Mouse (Mus musculus) bone marrow, adult 2 months (tissue): Measurements from ENCODE around the gene Sorbs2. TPM values are rescaled to one million over a fixed set of nuclear protein-coding genes. Genes with fewer than 3 reads are reported as not detected.

Experiments used
- H3K27ac ChIP-seq: fragments of 200-500 bp; 2 replicates; pipeline ENCODE4 v1.5.1; 2012; ENCODE audit warnings: low read depth, mild to moderate bottlenecking, control low read depth, inconsistent platforms, low read length; ENCODE audit not compliant: control insufficient read depth, poor library complexity, insufficient read depth
- H3K4me1 ChIP-seq: fragments of 200-500 bp; 2 replicates; pipeline ENCODE4 v1.6.1; 2011; ENCODE audit warnings: low read length; ENCODE audit not compliant: control insufficient read depth, insufficient read depth
- H3K4me3 ChIP-seq: fragments of 200-500 bp; replicated peaks from 2 replicates; pipeline ENCODE3; 2011; ENCODE audit warnings: mild to moderate bottlenecking, low read depth, low read length, control low read depth; ENCODE audit not compliant: control insufficient read depth
- CTCF ChIP-seq: fragments of 200-500 bp; IDR thresholded peaks from 2 replicates; pipeline ENCODE4 v1.5.1; 2011; ENCODE audit warnings: low read length, control low read depth; ENCODE audit not compliant: control insufficient read depth, insufficient read depth
- POLR2A ChIP-seq: fragments of 200-500 bp; IDR thresholded peaks from 2 replicates; pipeline ENCODE4 v1.6.1; 2011; ENCODE audit warnings: low read depth, mild to moderate bottlenecking, control low read depth, low read length, borderline replicate concordance; ENCODE audit not compliant: control insufficient read depth
- WGBS: fragments of 180-500 bp; shearing (Covaris S2); methylation state at CpG from one replicate; pipeline ENCODE4 v1.1.7; 2018; 5-methylcytosine and 5-hydroxymethylcytosine counted together
- polyA plus RNA-seq: library from polyadenylated mRNA; stranded (reverse); fragments of >200 nt; gene quantifications from 2 replicates; pipeline ENCODE4 v1.2.4, GENCODE M21; 2011; ENCODE audit warnings: low replicate concordance; ENCODE audit not compliant: missing spikeins, insufficient read depth, insufficient read length

Sorbs2 gene
- polyA plus RNA-seq, 1 experiment = 6.5 TPM

GRCm38 (mm10) chr8:45796331-45796740 is 288.7 kb downstream of the Sorbs2 start:
- Histone ChIP-seq H3K4me1 (no peaks in the 10 kb centered on the region), H3K4me3 (no peak overlapping the region), H3K27ac (no peak overlapping the region)
- TF ChIP-seq POLR2A = no peak
- TF ChIP-seq CTCF = 0 out of 2 replicates have a peak, but pooled peaks have one; percentile 7
- WGBS = 57% methylated on average over 11 of the region's 11 CpGs

GRCm38 (mm10) chr8:45799517-45799916 is 291.9 kb downstream of the Sorbs2 start:
- TF ChIP-seq CTCF (no peak), POLR2A (no peak)
- H3K27ac ChIP-seq = no peak overlapping the region
- no peak overlapping the region for H3K4me3 ChIP-seq
- WGBS = 70% methylated on average over 4 of the region's 4 CpGs
- H3K4me1 ChIP-seq = no peaks in the 10 kb centered on the region

DNA sequence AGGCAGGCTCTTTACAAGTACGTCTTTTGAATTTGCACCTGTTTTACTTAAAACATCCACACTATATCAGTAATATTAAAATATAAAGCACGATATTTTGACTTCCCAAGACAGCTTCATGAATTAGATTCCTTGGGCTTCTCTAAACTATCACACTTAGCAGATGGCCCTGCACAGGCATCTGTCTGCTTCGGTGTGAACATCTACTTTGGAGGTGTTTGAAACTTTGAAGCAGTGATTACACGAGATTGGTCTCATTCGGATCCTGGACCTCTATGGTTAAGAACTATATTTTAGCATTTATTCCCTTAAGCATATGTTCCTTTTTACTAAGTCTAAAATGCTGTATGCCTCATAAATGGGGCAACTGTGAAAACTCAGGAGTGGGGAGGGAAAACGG is 301.0 kb downstream of the Sorbs2 start:
- TF ChIP-seq CTCF (no peak), POLR2A (no peak)
- WGBS = 85% methylated on average over 6 of the region's 6 CpGs

GRCm38 (mm10) chr8:45816765-45817426 is 309.3 kb downstream of the Sorbs2 start:
- no peak for TF ChIP-seq POLR2A
- no peak for TF ChIP-seq CTCF
- Histone ChIP-seq H3K27ac (no peak overlapping the region), H3K4me1 (no peaks in the 10 kb centered on the region), H3K4me3 (no peak overlapping the region)
- 21% methylated on average over 7 of the region's 7 CpGs for WGBS

More for the DNA sequence above, 301.0 kb downstream of the Sorbs2 start:
- H3K27ac ChIP-seq = no peak overlapping the region
- no peak overlapping the region for H3K4me3 ChIP-seq
- H3K4me1 ChIP-seq = no peaks in the 10 kb centered on the region

DNA sequence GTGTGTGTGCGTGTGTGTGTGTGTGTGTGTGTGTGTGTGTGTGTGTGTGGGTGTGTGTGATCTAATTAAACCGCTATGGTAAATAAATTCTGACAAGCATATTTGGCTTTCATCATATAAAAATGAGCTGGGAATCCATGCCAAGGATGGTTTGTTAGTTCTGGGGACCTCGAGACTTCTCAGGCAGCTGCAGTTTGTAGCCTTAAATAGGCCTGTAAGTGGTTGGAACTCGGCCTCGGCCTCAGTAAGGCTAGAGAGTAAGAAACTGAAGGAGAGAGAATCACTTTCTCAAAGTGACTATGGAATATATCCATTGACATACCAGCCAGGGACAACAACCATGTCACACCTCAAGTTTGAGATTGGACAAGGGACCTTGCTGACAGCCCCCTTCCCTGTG is 314.1 kb downstream of the Sorbs2 start:
- H3K27ac ChIP-seq = no peak overlapping the region
- no peak overlapping the region for H3K4me3 ChIP-seq
- H3K4me1 ChIP-seq = no peaks in the 10 kb centered on the region
- TF ChIP-seq POLR2A (no peak), CTCF (no peak)
- WGBS = 81% methylated on average over 5 of the region's 5 CpGs

- H3K4me3 ChIP-seq = no peak overlapping the region
- WGBS = 81% methylated on average over 2 of the region's 2 CpGs
- H3K27ac ChIP-seq = no peak overlapping the region
- no peaks in the 10 kb centered on the region for H3K4me1 ChIP-seq
- TF ChIP-seq POLR2A (no peak), CTCF (no peak)
These were observed 322.5 kb downstream of the Sorbs2 start for GRCm38 (mm10) chr8:45829985-45830548.

DNA sequence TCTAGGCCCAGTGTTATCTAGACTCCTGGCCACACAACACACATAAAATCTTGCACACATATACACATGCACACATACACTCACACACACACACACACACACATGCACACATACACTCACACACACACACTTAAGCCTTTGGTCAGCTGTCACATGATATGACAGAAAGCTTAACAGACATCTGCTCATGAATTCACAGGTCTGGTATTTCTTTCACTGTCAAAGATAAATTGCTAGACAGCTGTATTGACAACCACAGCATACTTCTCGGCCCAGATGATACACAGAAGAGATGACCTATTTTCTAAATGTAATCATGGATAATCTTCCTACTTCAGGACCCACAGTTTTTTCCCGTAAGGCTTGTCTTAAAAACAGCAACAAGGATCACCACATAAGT is 326.3 kb downstream of the Sorbs2 start:
- Histone ChIP-seq H3K27ac (no peak overlapping the region), H3K4me1 (no peaks in the 10 kb centered on the region), H3K4me3 (no peak overlapping the region)
- 70% methylated on average over 2 of the region's 2 CpGs for WGBS
- TF ChIP-seq POLR2A = no peak
- TF ChIP-seq CTCF = no peak

GRCm38 (mm10) chr8:45843306-45843705 is 335.7 kb downstream of the Sorbs2 start:
- no peak for TF ChIP-seq CTCF
- TF ChIP-seq POLR2A = no peak
- 75% methylated on average over 5 of the region's 5 CpGs for WGBS
- H3K27ac ChIP-seq = no peak overlapping the region
- no peak overlapping the region for H3K4me3 ChIP-seq
- no peaks in the 10 kb centered on the region for H3K4me1 ChIP-seq
